Mouse (Mus musculus) adipocyte (in vitro differentiated cells): ENCODE data around the gene Kat6b.
A peak's percentile ranks its signal among the peaks of the same experiment; 100 is the strongest.
"Not testable (repeated sequence)": the region's sequence is repeated elsewhere in the genome, so short reads cannot be mapped to it uniquely, and the experiment has no call there.

Experiments used
- DNase-seq: peaks from one replicate; pipeline ENCODE4 v3.0.0-alpha.2; 2016; ENCODE audit warnings: low spot score

Kat6b gene

DNA sequence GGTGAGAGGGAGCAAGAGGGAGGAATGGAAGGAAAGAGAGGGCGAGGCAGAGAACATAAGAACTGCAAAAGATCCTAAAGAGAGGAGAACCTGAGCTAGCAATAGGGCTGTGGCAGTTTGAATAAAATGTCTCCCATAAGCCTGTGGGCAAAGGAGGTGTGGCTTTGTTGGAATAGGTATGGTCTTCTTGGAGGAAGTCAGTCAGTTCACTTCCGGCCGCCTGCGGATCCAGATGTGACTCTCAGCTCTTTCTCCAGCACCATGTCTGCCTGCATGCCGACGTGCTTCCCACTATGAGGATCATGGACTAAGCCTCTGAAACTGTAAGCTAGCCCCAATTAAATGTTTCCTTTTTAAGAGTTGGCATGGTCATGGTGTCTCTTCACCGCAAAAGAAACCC is at the start of gene Kat6b:
TSS of gene Kat6b (plus strand) at position 204 of the 400 bp plus-strand sequence.
- no peak for DNase-seq

DNA sequence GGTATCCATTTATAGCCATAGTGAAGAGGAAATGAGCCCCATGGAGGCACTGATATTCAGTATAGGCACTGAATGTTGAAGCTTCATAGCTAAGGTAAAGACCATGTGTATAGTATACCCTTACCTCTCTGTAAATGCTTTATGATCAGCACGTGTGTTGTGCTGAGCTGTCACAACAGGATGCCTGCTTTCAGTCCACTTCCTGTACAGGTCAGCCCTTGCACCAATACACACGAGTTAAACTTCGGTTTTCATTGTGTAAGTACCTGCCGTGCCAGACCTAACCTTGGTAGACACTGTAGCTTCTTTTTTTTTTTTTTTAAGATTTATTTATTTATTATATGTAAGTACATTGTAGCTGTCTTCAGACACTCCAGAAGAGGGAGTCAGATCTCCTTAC is 47.8 kb upstream of the Kat6b start:
- no peak for DNase-seq

DNA sequence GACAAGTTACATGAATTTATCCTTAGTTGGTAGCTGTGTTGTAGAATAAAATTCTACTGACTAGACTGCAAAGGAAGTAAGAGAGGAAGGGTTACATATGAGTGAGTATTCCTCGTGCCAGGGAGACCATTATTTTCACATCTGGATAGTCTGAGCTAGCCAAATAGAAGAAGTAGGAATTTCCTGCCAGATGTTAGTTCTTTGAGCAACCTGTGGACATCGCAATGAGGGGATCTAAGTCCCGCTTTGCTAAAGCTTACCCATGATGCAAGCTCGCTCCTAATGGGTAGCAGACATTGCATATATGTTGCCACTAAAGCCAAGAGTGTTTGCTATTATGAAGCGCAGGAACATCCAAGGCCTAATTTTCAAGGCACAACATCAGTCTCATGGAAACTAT is 47.2 kb upstream of the Kat6b start:
- DNase-seq = no peak

DNA sequence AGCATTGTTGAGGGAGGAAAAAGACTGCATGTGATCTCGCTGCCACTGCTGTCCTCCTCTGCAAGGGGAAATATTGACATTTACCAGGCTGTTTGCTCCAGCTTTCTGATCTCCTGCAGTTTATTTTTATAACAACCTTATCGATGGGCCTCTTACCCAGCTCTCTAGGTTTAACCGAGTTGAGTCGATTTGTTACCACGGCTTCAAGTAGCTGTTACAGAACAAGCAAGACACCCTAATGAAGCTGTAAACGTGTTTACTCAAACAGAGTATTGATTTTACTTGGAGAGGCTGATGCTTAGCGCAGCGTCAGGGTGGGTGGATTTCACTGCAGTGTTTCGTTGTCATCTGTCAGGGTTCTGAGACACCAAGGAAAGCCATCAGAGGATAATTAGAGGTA is 46.5 kb upstream of the Kat6b start:
- DNase-seq = no peak

DNA sequence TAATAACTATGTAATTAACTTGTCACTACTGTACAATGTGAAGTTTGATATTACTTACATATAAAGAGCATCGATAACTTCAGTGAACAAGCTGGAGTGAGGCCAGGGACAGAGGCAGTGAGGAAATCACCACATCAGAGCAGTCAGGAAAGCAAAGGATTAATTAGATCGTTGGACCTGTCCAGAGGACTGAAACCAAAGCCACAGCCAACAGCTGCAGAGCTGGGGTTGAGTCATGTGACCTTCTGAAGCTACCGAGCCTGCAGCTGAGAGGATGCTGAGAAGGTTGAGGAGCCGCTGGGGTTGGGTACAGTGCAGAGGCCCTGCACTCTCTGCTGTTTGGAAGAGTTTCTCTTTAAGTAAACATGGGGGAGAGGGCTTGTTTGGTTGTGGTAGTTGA is 41.4 kb upstream of the Kat6b start:
- DNase-seq = no peak

DNA sequence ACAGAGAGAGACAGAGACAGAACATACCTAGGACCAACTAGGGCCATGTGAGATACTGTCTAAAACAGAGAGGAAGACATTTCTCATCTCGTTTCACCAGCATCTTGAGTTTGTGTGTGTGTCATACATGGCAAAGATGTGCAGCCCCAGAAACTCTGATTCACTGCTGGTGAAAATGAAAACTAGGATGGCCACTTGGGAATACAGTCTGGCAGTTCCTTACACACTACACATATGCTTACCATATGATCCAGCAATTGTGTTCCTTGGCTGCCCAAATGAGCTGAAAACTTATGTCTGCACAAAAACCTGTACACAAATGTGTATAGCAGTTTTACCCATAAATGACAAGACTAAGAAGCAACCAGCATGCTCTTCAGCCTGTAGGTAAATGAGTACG is 40.7 kb upstream of the Kat6b start:
- DNase-seq = no peak

DNA sequence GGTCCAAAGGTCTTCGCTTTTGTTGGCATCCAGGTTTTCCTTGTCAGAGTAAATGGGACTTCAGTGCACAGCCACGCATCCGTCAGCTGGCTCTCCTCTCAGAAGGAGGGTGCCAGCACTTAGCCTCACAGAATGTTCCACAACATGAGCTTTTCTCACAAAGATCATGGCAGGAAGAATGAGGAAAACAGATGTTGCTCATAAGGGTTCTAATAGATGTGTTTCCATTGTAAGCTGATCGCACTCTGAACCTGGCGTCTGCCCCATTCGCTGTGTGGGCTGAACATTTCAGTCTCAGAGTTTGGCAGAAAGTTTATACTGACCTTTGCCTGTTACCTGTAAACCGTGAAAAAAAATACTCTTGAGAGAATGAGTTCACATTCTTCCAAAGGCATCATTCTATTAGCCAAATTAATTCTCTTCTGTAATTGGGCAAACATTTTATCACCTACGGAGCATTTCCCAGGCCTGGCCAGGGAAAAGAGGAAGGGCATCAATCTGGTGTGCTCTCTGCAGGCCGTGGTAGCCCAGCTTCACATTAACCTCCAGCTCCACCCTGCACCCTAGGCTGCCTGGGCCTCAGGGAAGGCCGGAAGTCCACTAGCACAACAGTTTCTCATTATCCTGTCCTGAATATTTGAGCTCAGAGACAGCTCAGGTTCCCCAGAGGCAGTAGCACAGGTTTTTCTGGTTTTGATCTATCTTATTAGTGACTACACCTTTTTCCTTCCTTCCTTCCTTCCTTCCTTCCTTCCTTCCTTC is 39.3 kb upstream of the Kat6b start:
- DNase-seq = no peak

DNA sequence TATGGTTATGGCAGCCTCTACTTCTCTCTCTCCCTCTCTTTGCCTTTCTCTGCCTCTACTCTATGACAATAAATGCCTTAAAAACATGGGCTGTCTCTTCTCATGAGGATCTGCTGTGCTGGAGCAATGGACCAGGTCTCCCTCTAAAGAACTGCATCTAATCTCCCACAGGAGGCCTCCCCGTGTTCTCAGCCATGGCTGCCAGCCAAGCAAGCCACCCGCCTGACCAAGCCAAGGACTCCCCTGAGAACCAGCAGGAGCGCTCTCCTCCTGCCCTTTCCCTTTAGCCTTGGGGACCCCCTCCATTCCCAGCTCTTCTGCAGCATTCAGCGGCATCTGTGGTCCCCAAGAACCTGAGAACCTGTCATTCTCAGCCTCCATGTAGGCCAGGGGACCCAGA is 28.7 kb upstream of the Kat6b start:
- DNase-seq = no peak

DNA sequence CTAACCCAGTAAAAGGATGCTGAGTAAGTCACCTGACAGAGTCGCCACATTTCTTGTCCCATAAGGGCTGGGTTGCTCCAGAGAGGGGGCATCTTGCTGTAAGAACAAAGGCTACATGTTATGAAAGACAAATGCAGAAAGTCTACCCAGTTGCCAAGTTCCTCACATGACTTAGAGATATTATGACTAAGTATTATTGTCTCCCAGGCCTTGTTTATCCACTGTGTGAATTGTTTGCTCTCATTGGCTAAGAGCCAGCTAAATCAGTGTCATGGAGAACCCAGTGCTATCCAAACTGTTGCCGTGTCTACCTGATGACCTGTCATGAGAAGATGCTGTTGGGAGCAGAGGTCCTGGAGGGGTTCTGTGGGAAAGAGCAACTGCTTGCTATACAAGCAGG is 27.3 kb upstream of the Kat6b start:
- peak; percentile 31 for DNase-seq

DNA sequence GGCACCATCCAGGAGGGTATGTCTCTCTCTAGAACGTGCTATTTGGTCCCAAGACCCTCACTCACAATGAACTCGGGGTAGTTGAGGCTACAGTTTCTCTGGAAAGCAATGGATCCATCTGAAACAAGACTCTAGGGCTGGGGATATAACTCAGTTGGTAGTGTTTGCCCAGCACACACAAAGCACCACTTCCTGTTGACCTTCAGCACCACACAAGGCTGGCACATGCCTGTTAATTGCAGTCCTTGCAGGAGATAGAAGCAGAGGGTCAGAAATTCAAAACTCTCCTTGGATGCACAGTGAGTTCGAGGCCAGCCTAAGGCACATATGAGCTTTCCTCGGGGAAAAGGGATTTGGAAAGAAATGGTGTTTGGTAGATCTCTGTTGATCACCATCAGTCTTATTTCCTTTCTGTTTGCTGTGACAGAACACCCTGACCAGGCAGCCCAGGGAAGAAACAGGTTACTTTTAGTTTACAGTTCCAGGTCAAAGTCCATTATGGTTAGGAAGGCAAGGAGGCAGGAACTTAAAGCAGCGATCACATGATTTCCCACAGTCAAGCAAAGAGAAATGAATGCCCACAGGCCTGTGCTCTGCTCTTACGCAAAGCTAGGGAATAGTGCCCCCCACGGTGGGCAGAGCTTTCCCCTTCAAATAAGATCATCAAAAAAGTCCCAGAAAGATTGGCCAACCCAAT is 25.4 kb upstream of the Kat6b start:
- DNase-seq = no peak

DNA sequence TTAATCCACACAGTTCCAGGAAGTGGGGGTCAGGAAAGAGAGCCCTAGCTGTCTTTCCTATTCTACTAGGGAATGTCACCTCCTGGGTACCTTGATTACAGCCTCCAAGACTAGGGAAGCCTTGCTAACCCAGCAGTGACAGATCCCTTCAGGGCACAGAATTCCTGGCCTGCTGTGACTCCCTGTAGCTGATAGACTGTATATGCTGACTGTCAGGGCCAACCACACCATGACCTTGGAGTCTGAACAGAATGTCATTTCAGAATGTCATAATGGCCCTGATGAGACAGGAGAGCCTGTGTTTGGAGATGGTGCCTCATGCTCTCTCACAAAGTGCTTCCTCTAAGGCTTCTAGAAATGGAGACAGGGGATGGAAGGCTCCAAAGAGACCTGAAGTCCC is 24.7 kb upstream of the Kat6b start:
- no peak for DNase-seq

DNA sequence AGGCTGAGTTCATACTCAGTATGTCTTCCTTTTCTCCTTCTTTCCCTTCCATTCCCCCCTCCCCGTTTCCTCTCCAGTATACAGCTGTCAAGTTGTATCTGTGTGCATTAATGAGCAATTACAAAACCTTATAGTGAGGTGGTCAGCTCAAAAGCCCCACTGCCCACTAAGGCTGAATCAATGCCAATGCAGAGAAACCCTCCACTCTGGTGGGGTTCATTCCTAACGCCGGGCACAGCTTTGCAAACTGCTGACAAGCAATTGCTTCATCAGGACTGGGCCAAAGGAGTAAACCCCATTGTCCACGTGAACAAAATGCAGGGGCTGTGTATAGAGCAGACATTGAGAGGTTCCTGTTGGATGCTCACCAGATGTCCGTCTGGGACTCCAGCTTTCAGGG is 23.4 kb upstream of the Kat6b start:
- no peak for DNase-seq

DNA sequence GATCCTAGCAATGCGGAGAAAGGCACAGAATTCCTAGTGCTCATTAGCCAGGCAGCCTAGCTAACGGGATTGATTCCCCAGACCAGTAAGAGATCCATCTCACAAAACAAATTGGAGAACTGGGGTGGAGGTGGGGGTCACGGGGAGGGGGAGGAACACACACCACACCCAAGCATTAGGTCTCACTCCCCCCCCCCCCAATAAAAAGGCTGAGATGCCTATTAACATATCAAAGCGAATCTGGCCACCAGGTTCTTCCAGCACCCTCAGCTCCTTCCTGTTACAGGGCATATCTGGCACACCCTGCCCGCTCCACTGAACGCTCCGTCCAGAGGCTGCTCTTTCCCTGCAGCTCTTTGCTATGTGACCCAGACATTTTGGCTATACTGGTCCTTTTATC is 22.5 kb upstream of the Kat6b start:
- DNase-seq = no peak

DNA sequence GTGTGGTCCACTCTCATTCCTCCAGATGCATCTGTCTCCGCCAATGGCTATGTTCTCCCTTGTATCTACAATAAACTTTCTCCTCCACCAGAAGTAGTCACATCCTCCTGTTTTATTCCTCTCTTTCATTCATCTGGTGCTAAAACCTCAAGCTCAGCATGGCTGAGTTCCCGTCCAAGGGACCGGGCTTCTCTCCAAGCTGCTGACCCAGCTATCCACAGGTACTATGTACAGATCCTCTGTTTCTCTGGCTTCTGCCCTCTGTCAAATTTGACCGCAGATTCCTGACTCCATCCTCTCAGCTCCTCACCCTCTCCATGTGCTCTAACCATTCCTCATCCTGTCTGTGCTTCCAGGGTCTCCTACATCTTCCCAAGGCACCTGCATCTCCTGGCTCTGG is 22.1 kb upstream of the Kat6b start:
- DNase-seq = no peak

DNA sequence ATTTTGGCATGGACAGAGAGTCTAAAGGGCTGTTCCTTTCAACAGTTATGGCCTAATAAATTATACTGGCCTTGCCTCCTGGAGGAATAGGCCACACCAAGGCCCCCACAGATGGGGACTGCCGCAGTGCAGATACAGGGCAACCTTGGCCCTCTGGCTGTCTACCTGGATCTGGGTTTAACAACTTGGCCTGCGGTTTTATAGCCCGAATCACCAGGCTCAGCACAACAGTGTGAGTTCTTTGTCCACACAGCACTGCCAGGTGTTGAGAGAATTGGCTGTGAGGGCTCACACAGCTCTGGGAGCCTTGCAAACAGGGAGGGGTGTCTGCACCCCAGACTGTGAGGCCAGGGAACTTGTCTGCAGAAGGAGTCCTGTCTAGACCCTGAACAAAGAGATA is 18.8 kb upstream of the Kat6b start:
- no peak for DNase-seq

DNA sequence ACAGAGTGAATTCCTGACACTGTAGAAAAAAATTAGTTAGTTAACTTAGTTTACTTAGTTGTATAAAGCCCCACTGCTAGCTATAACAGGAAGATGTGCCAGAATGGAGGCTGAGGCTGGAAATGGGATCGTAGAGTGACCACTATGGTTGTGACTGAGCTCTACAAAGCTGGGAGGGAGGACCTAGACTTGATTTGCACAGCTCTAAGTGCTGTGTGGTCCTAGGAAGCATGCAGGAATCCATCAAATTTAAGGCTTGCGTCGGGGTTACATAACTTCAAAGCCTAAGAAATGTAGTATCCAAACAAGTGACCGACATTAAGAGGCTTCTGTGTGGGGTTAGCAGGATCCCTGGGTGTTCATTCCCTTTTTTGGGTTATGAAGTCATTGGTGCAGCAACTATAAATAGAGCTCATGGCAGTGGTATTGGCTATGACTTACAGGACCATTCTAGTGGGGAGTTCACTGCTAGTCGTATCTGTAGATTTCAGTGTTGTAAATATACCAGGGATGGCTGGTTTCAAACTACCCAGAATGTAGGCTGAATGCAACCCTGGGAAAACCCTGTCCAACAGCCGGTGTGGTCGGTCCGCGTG is 18.0 kb upstream of the Kat6b start:
- no peak for DNase-seq

DNA sequence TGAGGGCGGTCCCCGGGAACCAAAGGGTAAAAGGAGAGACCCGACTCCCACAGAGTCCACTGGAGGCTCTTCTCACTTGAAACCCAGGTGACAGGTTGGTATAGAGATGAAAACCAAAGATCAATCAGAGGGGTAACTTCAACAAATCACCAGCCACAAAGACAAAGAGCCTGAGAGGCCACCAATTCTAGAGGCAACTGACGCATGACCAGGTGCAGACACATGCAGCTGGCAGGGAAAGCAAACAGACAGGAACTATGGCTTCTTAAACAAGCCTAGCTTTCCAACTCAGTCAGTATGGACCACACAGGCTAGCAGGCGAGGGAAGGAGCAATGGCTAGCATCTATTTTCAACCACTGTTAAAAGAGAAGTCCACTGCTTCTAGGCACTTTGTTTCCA is 10.8 kb upstream of the Kat6b start:
- DNase-seq = no peak

DNA sequence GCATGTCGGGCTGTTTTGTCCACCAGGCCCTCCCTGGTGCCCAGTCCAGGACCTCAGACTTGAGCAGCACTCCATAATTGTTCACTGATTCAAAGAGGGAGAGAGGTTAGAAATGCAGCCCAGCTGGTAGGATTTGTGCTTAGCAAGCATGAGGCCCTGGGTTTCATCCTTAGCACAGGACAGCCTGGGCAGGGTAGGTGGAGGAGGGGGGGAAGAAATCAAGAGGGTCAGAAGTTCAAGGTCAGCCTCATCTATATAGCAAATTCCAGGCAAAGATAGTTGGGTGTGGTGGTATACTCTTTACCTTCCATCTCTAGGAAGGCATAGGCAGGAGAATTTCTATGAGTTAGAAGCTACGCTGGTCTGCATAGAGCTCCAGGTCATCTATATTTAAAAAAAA is 9.3 kb upstream of the Kat6b start:
- DNase-seq = no peak

DNA sequence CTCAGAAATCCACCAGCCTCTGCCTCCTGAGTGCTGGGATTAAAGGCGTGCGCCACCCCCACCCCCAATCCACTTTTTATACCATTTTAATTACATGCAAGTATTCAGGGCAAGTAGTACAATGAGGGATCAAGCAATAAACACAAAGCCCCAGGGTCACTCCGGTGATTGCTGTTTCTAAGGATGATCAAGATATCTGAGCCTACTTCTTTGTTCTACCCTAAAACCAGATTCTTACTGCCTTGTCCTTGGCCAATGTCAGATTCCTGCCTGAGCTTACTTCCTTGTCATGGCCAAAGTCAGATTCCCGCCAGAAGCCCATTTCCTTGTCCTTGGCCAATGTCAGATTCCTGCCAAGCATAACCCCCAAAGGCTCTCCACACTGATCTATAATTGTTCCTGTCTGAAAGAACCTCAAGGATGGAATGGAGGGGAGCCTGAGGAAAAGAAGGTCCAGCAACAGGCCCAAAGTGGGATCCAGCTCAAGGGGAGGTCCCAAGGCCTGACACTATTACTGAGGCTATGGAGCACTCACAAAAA is 6.6 kb upstream of the Kat6b start:
- not testable (repeated sequence) for DNase-seq

DNA sequence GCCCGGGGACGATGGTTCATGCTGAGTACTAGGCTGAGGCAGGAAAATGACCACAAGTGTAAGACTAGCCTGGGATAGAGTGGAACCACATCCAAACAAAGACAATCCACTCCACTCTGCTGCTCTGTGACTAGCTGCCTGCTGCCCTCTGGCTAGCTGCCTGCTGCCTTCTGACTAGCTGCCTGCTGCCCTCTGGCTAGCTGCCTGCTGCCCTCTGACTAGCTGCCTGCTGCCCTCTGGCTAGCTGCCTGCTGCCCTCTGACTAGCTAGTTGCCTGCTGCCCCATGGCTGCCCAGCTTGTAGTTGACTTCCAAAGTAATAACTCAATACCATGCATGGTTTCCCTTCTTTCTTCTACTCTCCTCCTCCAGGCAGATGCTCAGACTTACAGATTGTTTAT is 4.1 kb upstream of the Kat6b start:
- DNase-seq = peak; percentile 24

DNA sequence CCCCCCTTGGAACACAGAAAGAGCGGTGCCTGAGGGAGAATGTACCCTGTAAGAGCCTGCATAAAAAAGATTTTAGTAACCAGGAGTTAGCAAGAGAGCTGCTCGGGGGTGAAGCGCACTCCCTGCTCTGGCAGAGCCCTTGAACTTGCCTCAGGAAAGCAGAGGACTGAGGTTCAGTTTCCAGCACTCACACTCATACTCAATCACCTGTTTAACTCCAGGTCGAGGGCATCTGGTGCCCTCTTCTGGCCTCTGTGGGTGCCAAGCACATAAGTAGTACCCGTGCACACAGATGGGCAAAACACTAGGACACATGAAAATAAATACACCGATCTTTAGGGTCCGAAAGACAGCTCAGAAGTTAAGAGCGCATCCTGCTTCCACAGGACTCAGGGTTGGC is 1.7 kb upstream of the Kat6b start:
- no peak for DNase-seq

DNA sequence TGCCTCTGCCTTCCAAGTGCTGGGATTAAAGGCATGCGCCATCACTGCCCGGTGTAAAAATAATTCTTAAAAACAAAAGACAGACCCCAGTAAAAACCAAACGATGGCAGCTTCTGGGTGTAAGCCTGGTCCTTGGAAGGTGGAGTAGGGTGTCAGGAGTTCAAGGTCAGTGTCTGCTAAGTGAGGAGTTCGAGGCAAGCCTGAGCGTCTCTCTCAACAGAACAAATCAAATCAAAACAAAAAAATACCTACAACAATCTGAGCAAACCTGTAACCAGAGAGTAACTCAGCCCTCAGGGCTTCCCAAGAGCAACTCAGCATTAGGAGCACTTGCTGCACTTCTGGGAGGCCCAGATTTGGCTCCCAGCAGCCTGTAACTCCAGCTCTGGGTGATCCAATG is 1.0 kb upstream of the Kat6b start:
- no peak for DNase-seq

DNA sequence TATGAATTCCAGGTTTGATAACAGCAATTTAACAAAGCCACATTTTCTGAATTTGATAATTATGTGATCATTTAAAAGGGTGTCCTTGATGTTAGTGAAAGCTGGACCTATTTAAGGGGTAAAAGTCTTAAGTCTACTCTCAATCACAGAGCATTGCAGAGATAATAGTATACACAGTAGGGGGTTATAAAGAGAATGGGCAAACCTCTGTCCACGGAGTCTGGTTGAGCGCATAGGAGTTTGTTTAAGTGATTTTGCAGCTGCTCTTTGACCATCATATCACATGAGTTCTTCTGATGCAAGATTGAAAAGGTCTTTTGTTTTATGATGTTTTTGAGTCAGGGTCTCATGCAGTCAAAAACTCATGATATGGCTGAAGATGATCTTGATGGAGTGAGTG is 3.0 kb downstream of the Kat6b start:
- no peak for DNase-seq
